Mouse (Mus musculus): ENCODE measurements around the gene Hs6st3. TPM values are rescaled to one million over a fixed set of nuclear protein-coding genes. Genes with fewer than 3 reads are reported as not detected.
A peak's percentile ranks its signal among the peaks of the same experiment; 100 is the strongest.

Gene Hs6st3
- polyA plus RNA-seq, 1 experiment from 2014 or later, result 0.08 TPM

DNA sequence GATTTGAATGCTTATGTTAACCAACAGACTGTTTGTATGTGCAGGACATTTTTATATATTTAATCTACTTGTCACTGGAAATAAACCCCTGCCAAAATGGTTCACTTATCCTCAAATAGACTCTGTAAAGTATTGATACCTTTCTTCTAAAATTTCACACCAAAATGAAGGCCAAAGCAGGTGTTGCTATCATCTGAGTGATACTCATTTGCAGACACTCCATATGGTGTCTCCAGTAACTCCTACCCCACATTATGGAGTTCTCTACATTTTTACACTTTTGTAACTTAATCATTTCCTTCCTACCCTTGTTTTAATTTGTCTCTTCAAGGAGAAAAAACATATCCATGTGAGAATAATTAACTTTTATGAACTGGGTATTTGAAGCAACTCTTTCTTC is 314.2 kb downstream of the Hs6st3 start:
- DNase-seq (ENCODE audit: low spot score) (no peak), ATAC-seq (replicated peaks; ENCODE audit: low FRiP score, low read depth) (no peak)
- Histone ChIP-seq H3K4me3 (replicated peaks; ENCODE audit: low read depth, low read length) (no peak overlapping the region), H3K9ac (ENCODE audit: low read depth, low read length) (no peak overlapping the region), H3K9me3 (replicated peaks; ENCODE audit: low read length) (no peaks in the 10 kb centered on the region), H3K4me2 (ENCODE audit: low read length) (no peak overlapping the region), H3K27me3 (ENCODE audit: insufficient read depth, low read length) (no peaks in the 10 kb centered on the region), H3K36me3 (ENCODE audit: insufficient read depth, low read length) (no peaks in the 10 kb centered on the region), H3K4me1 (replicated peaks; ENCODE audit: insufficient read depth, low read length) (no peaks in the 10 kb centered on the region), H3K27ac (no peak overlapping the region)
- TF ChIP-seq CTCF (IDR thresholded peaks at IDR 0.05; ENCODE audit: low read depth), result no peak

DNA sequence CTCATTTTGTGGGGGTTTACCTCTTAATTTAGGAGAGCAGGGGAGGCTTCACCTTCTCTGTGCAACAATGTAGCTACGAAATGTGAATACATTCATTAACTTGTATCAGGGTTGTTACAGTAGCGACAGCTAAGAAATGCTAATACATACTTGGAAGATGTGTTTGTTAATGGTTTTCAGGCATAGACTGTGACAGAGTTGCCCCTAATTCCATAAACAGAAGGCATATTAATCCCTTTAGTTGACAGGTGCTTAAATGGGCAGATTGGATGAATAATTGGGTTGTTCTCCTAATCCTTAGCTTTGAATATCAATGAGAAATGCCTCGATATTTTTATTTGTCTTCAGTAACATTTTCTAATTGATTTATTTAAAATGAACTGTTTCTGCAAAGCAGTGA is 314.7 kb downstream of the Hs6st3 start:
- H3K9ac ChIP-seq (ENCODE audit: low read depth, low read length), result no peak overlapping the region
- no peaks in the 10 kb centered on the region for H3K36me3 ChIP-seq (ENCODE audit: insufficient read depth, low read length)
- no peaks in the 10 kb centered on the region for H3K4me1 ChIP-seq (replicated peaks; ENCODE audit: insufficient read depth, low read length)
- DNase-seq (ENCODE audit: low spot score), result no peak
- no peaks in the 10 kb centered on the region for H3K27me3 ChIP-seq (ENCODE audit: insufficient read depth, low read length)
- WGBS, result 81% methylated on average over 3 of the region's 3 CpGs
- H3K4me2 ChIP-seq (ENCODE audit: low read length), result no peak overlapping the region
- no peak for TF ChIP-seq CTCF (IDR thresholded peaks at IDR 0.05; ENCODE audit: low read depth)
- no peaks in the 10 kb centered on the region for H3K9me3 ChIP-seq (replicated peaks; ENCODE audit: low read length)
- no peak overlapping the region for H3K27ac ChIP-seq
- H3K4me3 ChIP-seq (replicated peaks; ENCODE audit: low read depth, low read length), result no peak overlapping the region
- ATAC-seq (replicated peaks; ENCODE audit: low FRiP score, low read depth), result no peak

DNA sequence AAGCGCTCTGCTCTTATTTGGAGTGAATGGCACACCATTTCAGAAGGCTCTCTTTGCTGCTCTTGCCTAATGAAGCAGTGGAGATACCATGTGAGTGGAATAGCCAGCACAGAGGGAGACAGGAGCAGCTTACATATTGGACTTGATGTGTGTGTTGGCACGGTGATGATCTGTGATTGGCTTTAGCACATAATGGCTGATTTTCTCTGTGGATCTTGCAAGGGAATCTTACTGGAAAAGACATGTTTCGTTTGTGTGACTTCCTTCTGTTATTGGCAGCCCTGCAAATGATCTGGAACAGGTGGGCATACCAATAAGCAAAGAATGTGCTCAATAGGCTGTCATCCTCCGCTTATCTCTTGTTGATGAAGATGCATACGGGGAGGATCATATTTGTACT is 326.2 kb downstream of the Hs6st3 start:
- H3K9me3 ChIP-seq (replicated peaks; ENCODE audit: low read length), result no peaks in the 10 kb centered on the region
- H3K4me3 ChIP-seq (replicated peaks; ENCODE audit: low read depth, low read length), result no peak overlapping the region
- no peak overlapping the region for H3K27ac ChIP-seq
- 87% methylated on average over 5 of the region's 5 CpGs for WGBS
- H3K9ac ChIP-seq (ENCODE audit: low read depth, low read length), result no peak overlapping the region
- no peaks in the 10 kb centered on the region for H3K36me3 ChIP-seq (ENCODE audit: insufficient read depth, low read length)
- no peaks in the 10 kb centered on the region for H3K4me1 ChIP-seq (replicated peaks; ENCODE audit: insufficient read depth, low read length)
- ATAC-seq (replicated peaks; ENCODE audit: low FRiP score, low read depth), result no peak
- no peak for TF ChIP-seq CTCF (IDR thresholded peaks at IDR 0.05; ENCODE audit: low read depth)
- no peak overlapping the region for H3K4me2 ChIP-seq (ENCODE audit: low read length)
- DNase-seq (ENCODE audit: low spot score), result no peak
- H3K27me3 ChIP-seq (ENCODE audit: insufficient read depth, low read length), result no peaks in the 10 kb centered on the region

GRCm38 (mm10) chr14:119464883-119465282 is 326.7 kb downstream of the Hs6st3 start:
- no peak for ATAC-seq (replicated peaks; ENCODE audit: low FRiP score, low read depth)
- no peak overlapping the region for H3K27ac ChIP-seq
- no peaks in the 10 kb centered on the region for H3K9me3 ChIP-seq (replicated peaks; ENCODE audit: low read length)
- no peak for TF ChIP-seq CTCF (IDR thresholded peaks at IDR 0.05; ENCODE audit: low read depth)
- no peak overlapping the region for H3K4me2 ChIP-seq (ENCODE audit: low read length)
- no peaks in the 10 kb centered on the region for H3K27me3 ChIP-seq (ENCODE audit: insufficient read depth, low read length)
- no peak overlapping the region for H3K9ac ChIP-seq (ENCODE audit: low read depth, low read length)
- 100% methylated on average over 1 of the region's 1 CpGs for WGBS
- DNase-seq (ENCODE audit: low spot score), result no peak
- no peaks in the 10 kb centered on the region for H3K36me3 ChIP-seq (ENCODE audit: insufficient read depth, low read length)
- no peaks in the 10 kb centered on the region for H3K4me1 ChIP-seq (replicated peaks; ENCODE audit: insufficient read depth, low read length)
- no peak overlapping the region for H3K4me3 ChIP-seq (replicated peaks; ENCODE audit: low read depth, low read length)

DNA sequence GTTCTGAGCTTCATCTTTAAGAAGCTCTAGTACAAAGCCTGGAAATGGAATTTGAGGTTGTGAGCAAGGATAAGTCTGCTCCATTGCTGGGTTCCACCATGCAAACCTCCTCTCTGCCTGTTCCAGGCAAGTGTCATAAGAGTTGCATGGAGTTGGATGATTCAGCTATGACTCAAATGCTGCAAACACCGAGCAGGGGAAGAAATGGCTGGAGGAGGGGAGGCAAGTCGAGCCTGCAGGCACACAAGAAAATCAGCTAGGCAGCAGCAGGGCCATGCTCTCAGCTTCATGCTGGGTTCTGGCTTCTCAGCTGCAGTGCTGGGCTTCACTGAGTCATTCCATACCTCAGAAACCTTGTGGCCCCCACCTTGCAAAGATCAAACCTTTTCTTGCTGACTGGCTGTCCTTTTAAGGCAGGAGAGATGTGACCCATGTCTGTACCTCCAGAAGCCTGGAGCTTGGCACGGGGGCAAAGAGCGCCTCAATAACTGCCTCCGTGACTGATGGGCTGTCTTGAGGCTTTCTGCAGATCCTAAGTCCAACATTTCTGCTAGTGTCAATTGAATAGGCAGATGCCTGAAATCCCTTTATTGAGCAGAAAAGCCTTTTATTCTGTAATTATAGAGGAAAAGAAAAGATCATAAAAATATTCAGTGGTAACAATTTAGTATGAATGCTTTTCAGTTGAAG is 328.9 kb downstream of the Hs6st3 start:
- Histone ChIP-seq H3K9me3 (replicated peaks; ENCODE audit: low read length) (no peaks in the 10 kb centered on the region), H3K4me2 (ENCODE audit: low read length) (no peak overlapping the region), H3K27me3 (ENCODE audit: insufficient read depth, low read length) (no peaks in the 10 kb centered on the region), H3K27ac (no peak overlapping the region), H3K4me3 (replicated peaks; ENCODE audit: low read depth, low read length) (no peak overlapping the region), H3K36me3 (ENCODE audit: insufficient read depth, low read length) (no peaks in the 10 kb centered on the region), H3K9ac (ENCODE audit: low read depth, low read length) (no peak overlapping the region), H3K4me1 (replicated peaks; ENCODE audit: insufficient read depth, low read length) (no peaks in the 10 kb centered on the region)
- DNase-seq (ENCODE audit: low spot score) (no peak), ATAC-seq (replicated peaks; ENCODE audit: low FRiP score, low read depth) (no peak)
- 50% methylated on average over 5 of the region's 5 CpGs for WGBS
- TF ChIP-seq CTCF (IDR thresholded peaks at IDR 0.05; ENCODE audit: low read depth), result no peak

- no peak for TF ChIP-seq CTCF (IDR thresholded peaks at IDR 0.05; ENCODE audit: low read depth)
- WGBS, result 76% methylated on average over 9 of the region's 9 CpGs
- no peaks in the 10 kb centered on the region for H3K36me3 ChIP-seq (ENCODE audit: insufficient read depth, low read length)
- no peak overlapping the region for H3K4me3 ChIP-seq (replicated peaks; ENCODE audit: low read depth, low read length)
- no peaks in the 10 kb centered on the region for H3K27me3 ChIP-seq (ENCODE audit: insufficient read depth, low read length)
- H3K9ac ChIP-seq (ENCODE audit: low read depth, low read length), result no peak overlapping the region
- no peak for ATAC-seq (replicated peaks; ENCODE audit: low FRiP score, low read depth)
- no peak overlapping the region for H3K27ac ChIP-seq
- DNase-seq (ENCODE audit: low spot score), result peak; percentile 47
- no peaks in the 10 kb centered on the region for H3K4me1 ChIP-seq (replicated peaks; ENCODE audit: insufficient read depth, low read length)
- H3K4me2 ChIP-seq (ENCODE audit: low read length), result no peak overlapping the region
- H3K9me3 ChIP-seq (replicated peaks; ENCODE audit: low read length), result no peaks in the 10 kb centered on the region
Measured at GRCm38 (mm10) chr14:119476582-119476981, 338.4 kb downstream of the Hs6st3 start.

GRCm38 (mm10) chr14:119477836-119478235 is 339.7 kb downstream of the Hs6st3 start:
- Histone ChIP-seq H3K4me3 (replicated peaks; ENCODE audit: low read depth, low read length) (no peak overlapping the region), H3K27ac (no peak overlapping the region), H3K9me3 (replicated peaks; ENCODE audit: low read length) (no peaks in the 10 kb centered on the region), H3K27me3 (ENCODE audit: insufficient read depth, low read length) (no peaks in the 10 kb centered on the region), H3K9ac (ENCODE audit: low read depth, low read length) (no peak overlapping the region), H3K36me3 (ENCODE audit: insufficient read depth, low read length) (no peaks in the 10 kb centered on the region), H3K4me2 (ENCODE audit: low read length) (no peak overlapping the region), H3K4me1 (replicated peaks; ENCODE audit: insufficient read depth, low read length) (no peaks in the 10 kb centered on the region)
- no peak for DNase-seq (ENCODE audit: low spot score)
- TF ChIP-seq CTCF (IDR thresholded peaks at IDR 0.05; ENCODE audit: low read depth), result no peak
- 41% methylated on average over 4 of the region's 4 CpGs for WGBS
- ATAC-seq (replicated peaks; ENCODE audit: low FRiP score, low read depth), result no peak
